Mouse (Mus musculus) activated CD4-positive, CD25-positive, alpha-beta regulatory T cell, adult 4 months (primary cell): ENCODE results near the gene Cep78. TPM values are rescaled to one million over a fixed set of nuclear protein-coding genes. Genes with fewer than 3 reads are reported as not detected.

Experiments used
- polyA plus RNA-seq, 2 experiments: library from polyadenylated mRNA; unstranded; fragments of 100-300 nt; shearing (Covaris generic); gene quantifications; one replicate each; pipeline ENCODE4 v1.2.1; 2017

Cep78 gene
- polyA plus RNA-seq, 2 experiments from 2014 or later, result 2.2 to 3.0 TPM

Other genes starting within 250 kb of the Cep78 start
- 10 to 100 TPM; 59.0 to 61.6 TPM for gene Psat1, start 37.7 kb downstream of the Cep78 start, polyA plus RNA-seq
- gene Gnaq, start 147.8 kb upstream of the Cep78 start, polyA plus RNA-seq, result 10 to 100 TPM; 18.3 to 23.3 TPM